Mouse (Mus musculus) inflammation-experienced regulatory T-cells, adult 6 months (primary cell): ENCODE data around the gene Klk7. TPM values are rescaled to one million over a fixed set of nuclear protein-coding genes. Genes with fewer than 3 reads are reported as not detected.

Experiments
- ATAC-seq: one replicate; pipeline ENCODE4 v1.8.0; 2017
- polyA plus RNA-seq, 3 experiments: library from polyadenylated mRNA; unstranded; fragments of 100-300 nt; shearing (Covaris generic); gene quantifications; one replicate each; pipeline ENCODE4 v1.2.1; 2017

The Klk7 gene
- under 1 TPM in 1 of 3 experiments, not detected in 2; 0.17 TPM for polyA plus RNA-seq

DNA sequence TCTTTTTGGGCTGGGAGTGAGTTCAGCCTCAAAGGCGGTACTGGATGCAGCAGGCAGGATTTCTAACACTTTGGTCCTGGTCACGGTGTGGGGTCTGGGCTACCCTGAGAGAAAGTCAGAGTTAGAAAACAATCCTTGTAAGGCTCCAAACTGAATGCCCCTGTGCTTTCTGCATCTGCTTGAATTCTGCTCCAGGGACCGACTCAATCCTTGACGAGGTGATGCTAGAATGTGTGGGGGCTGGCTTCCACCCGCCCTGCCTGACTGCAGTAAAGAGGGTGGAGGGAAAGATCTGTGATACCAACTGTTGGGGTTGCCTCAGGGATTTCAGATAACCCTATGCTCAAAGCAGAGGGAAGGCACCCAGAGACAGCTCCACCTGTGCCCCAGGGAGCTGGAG lies at the start of gene Klk7:
Klk7 (plus strand) TSS at position 301 of the 400 bp plus-strand sequence.
- no peak for ATAC-seq

DNA sequence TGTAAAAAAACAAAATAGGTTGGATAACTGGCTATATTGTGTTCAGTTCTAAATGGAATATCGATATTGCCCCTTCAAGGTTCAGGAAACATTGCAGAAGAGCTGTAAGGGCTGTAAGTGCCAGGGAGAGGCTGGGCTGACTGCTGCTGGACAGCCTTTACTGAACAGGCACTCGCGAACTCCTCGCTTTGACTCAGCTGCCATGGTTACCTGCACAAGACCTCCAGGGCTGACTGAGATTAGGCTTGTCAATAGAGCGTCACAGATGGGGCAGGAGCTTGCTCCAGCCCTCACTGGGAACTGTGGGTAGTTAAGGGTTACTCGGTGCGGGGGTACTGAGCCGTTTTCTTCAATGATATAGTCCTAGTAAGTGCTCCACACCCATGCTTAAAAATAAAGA lies 44.6 kb upstream of the Klk7 start:
- ATAC-seq = no peak

- no peak for ATAC-seq
Observed at GRCm38 (mm10) chr7:43768597-43768996, 42.5 kb upstream of the Klk7 start, which contains the start of gene Klk12. Gene Klk12 (plus strand): TSS chr7:43768897.

GRCm38 (mm10) chr7:43769636-43770035 lies 41.5 kb upstream of the Klk7 start:
- no peak for ATAC-seq

- ATAC-seq = no peak
Observed at GRCm38 (mm10) chr7:43770701-43771100, 40.4 kb upstream of the Klk7 start.

- no peak for ATAC-seq
Observed at GRCm38 (mm10) chr7:43771916-43772315, 39.2 kb upstream of the Klk7 start.

GRCm38 (mm10) chr7:43772901-43773300 lies 38.2 kb upstream of the Klk7 start:
- no peak for ATAC-seq

DNA sequence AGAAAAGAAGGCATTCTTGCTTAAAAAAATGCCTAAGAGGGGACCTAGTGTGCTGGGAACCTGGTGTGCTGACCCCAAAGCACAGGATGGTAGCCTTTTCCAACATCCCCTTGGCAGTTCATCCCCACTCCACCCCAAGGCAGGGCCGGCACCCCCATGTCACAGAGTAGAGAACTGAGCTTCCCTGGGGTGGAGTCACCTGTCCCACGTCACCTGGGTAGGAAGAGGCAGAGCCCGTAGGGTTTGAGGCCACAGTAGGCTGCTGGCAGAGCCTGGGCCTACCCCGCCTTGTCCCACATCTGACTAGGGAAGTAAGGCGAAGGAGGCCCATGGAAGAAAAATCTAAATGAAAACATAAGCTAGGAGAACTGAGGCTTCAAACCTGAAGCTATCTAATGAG lies 36.7 kb upstream of the Klk7 start, which contains the start of gene Klk11:
Klk11 (plus strand) TSS at position 241 of the 400 bp plus-strand sequence.
- ATAC-seq = no peak

DNA sequence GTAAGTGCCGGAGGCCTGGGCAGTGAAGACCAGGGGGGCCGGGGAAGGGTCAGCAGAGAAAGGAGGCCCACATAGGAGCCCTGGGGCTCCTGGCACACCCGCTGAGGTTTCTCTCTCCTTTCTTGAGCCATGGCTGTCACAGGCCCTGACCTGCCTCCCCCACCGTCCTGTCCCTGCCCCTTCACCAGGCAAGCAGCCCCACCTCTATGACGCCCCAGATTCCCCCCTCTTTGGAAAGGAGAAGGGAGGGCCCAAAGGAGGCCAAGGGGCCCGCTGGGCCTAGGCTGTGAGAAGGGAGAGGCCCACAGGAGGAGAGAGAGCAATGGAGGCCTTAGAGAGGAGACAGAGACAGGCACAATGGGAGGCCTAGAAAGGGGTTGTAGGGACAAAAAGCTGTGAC lies 36.3 kb upstream of the Klk7 start:
- ATAC-seq = no peak

GRCm38 (mm10) chr7:43775311-43776057 lies 35.6 kb upstream of the Klk7 start:
- no peak for ATAC-seq

DNA sequence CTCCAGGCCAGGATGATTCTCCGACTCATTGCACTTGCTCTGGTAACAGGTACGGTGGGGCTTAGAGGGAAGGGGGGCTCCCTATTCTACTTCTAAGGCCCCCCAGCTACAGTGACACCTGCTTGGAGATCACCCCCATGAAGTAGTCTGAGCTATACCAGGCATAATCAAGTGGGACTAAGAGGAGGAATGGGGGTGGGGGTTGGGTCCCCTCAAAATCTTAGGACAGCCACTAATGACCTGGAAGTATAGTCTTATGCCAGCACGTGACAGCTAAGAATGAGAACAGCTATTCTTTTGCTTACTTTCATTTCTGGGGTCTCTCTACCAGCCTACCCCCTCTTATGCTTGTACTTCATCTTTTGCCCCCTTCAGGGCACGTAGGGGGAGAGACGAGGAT lies 34.6 kb upstream of the Klk7 start:
- ATAC-seq = no peak

GRCm38 (mm10) chr7:43777423-43777822 lies 33.7 kb upstream of the Klk7 start:
- no peak for ATAC-seq

- no peak for ATAC-seq
Observed at GRCm38 (mm10) chr7:43778176-43778970, 32.7 kb upstream of the Klk7 start.

- ATAC-seq = no peak
Observed at GRCm38 (mm10) chr7:43780241-43780640, 30.9 kb upstream of the Klk7 start.

DNA sequence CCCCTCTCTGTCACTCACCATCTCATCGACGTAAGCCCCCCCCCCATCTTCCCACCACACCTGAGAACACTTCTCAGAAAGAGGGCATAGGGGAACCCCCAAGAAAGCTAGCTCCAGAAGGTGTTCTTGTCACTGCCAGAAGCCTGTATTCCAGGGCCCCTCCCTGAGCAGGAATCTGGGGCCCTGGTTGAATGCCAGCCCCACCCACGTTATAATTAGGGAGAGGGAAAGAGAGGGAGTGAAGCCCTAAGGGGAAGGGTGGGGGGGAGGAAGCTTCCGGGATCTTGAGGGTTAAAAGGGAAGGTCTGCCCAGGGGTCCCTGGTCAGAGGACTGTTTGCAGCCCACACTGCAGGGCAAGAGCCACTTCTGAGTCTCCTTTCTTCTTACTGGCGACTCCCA lies 30.3 kb upstream of the Klk7 start, which contains the start of gene Klk10:
Klk10 (plus strand) TSS at position 290 of the 400 bp plus-strand sequence.
- no peak for ATAC-seq

GRCm38 (mm10) chr7:43781541-43781940 lies 29.6 kb upstream of the Klk7 start:
- no peak for ATAC-seq

DNA sequence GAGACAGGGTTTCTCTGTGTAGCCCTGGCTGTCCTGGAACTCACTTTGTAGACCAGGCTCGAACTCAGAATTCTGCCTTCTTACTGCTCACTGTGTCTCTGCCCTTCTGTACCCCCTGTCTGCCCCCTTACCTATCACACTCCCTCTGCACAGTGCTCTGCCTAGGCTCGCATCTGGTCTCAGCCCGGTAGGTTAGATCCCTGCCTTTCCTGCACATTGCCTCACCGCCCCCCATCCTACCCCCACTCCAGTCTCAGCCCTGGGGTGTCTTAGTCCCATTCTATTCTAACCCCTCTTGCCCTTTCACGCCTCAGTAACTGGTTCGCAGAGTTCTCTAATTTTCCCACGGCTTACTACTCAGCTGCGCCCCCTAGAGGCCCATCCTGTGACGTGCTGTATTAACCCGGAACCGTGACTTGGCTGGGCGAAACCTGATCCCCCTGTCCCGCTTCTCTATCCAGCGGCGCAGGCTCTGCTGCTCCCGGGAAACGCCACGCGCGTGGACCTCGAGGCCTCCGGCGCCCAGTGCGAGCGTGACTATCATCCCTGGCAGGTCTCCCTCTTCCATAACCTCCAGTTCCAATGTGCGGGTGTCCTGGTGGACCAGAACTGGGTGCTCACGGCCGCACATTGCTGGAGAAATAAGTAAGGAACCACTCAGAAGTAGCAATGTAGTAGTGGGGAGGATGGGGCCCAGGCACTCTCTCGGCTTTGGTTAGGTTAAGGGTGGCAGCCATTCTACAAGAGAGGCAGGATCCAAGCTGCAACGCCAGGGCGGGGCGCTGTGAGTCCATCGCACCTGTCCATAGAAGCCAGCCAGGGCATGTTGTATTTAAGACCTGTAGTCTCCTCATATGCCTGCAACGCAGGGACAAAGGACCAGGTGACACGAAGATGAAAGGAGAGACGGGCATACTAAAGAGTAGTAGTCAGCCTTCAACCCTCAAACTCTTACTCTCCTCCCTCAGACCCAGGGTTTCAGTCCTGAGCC lies 28.5 kb upstream of the Klk7 start:
- ATAC-seq = peak; percentile 81

- no peak for ATAC-seq
Observed at GRCm38 (mm10) chr7:43785286-43785685, 25.8 kb upstream of the Klk7 start.

DNA sequence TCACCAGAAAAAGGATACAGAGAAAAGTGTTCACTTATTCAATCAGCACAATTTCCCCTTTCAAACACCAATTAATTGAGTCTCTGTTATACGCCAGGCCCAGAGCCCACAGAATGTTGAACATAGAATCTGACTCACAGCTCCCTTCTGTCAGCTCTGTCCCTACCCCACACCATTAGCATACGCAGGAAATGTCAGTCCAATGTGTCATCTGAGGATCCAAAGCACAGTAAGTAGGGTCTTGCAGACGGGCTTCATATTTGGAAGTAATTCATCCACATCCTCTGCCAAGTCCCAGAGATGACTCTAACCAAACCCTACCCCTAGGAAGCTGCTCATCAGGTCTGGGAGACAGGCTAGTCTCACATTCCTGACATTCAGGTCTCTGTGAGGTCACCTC lies 23.0 kb upstream of the Klk7 start:
- no peak for ATAC-seq

- no peak for ATAC-seq
Observed at GRCm38 (mm10) chr7:43789295-43789694, 21.8 kb upstream of the Klk7 start.

DNA sequence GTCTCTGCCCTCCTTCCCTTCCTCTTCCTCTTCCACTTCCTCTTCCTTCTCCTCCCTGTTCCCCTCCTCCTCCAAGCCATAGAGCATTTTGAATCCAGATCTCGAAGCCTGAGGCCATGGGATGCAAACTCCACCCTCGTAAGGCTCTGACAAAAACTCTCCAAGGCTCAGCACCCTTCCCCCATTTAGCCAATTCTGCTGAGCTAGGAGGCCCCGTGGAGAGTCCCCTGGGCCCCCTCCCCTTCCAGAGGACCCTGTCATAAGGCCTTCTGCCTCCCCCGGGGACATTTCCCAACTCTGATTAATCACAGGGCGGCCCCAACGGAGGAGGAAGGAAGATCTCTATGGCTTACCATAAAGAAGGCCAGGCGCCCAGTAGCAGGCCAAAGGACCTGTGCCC lies 19.5 kb upstream of the Klk7 start, which contains the start of gene Klk9:
Klk9 (plus strand) TSS at position 301 of the 400 bp plus-strand sequence.
- ATAC-seq = no peak

- ATAC-seq = no peak
Observed at GRCm38 (mm10) chr7:43796355-43796754, 14.7 kb upstream of the Klk7 start.
